Comparison of ENCODE assay signal across 23 mouse cellular contexts in the genomic region with DNA sequence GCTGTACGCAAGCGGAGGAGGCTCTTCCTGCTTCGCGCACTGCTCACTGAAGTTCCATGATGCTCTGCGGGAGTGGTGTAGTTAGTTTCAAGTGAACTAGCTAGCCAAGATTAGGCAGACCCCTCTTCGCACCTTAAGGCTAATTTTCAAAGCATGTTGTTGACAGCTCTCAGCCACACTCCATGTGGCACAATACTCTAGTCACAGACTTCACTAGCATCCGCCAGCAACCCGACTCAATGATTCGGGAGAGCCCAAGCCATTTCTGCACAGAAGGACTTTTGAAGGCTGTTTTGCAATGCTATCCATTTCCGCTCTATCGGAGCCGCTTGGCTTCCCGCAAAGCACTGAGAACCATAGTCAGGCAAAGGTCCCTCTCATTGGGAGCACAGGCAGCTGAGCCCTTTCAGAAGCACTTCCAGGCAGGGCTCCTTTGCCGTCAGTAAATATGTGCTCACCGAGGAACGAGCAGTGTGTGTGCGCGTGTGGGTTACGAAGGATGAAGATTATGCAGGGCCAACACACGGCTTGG. TPM values are rescaled to one million over a fixed set of nuclear protein-coding genes. Genes with fewer than 3 reads are reported as not detected.
DNase-seq lines count a peak whose midpoint lies in the region; ATAC-seq and TF ChIP-seq lines count a peak whose summit lies in the region.
"Had no signal": no experiment of that assay in that cellular context is flagged by ENCODE, and none has a peak within 500 bp of the region (broad histone marks: within the 10 kb centered on the region; RNA-seq: fewer than 3 reads in every experiment).

No protein-coding gene starts in this region.

- no peaks in the 10 kb centered on the region for H3K9me3 ChIP-seq in lung, embryonic 16.5 days (ENCODE audit: control insufficient read depth, low read length)
- H3K9me3 ChIP-seq: forebrain, embryonic 12.5 days; hindbrain, embryonic 15.5 days; intestine, embryonic 15.5 days; limb, embryonic 12.5 days; liver, embryonic 13.5 days had no signal

- DNase-seq in kidney, adult 2 months, result no peak
- DNase-seq in kidney, postnatal 25 days, result no peak
- peak; percentile 26 to 54 for DNase-seq in lung, adult 18-20 months
- no peak for DNase-seq in lung, adult 2 months
- DNase-seq in lung, postnatal 4 days, result peak; percentile 33 to 74
- no peak for DNase-seq in heart, postnatal 36 days
- no peak for DNase-seq in layer of hippocampus, adult 8-10 months (ENCODE audit: low spot score in 2 of 2)
- DNase-seq: adrenal gland, postnatal 25 days; cerebellum, adult 9-11 months; gastrocnemius, adult 2 months; liver, embryonic 13.5 days had no signal

- no peaks in the 10 kb centered on the region for H3K27me3 ChIP-seq in kidney, adult 2 months (replicated peaks; ENCODE audit: control insufficient read depth, insufficient read depth, low read length)
- no peaks in the 10 kb centered on the region for H3K27me3 ChIP-seq in lung, embryonic 16.5 days (ENCODE audit: control insufficient read depth, insufficient read depth, low read depth, low read length)
- H3K27me3 ChIP-seq: hindbrain, embryonic 15.5 days; intestine, embryonic 15.5 days; limb, embryonic 12.5 days had no signal

- H3K9ac ChIP-seq in lung, embryonic 16.5 days (ENCODE audit: low read length), result no peak overlapping the region
- H3K9ac ChIP-seq: forebrain, embryonic 12.5 days; hindbrain, embryonic 15.5 days; intestine, embryonic 15.5 days; limb, embryonic 12.5 days; liver, embryonic 13.5 days had no signal

- intact Hi-C loops in heart, postnatal 36 days (cut with DNase I), result no loop called here

- peaks cover 19% of the 10 kb centered on the region for H3K4me1 ChIP-seq in kidney, adult 2 months (ENCODE audit: control insufficient read depth, insufficient read depth, low read length)
- peaks cover 10% of the 10 kb centered on the region; the same call in 1 of the 2 replicates for H3K4me1 ChIP-seq in lung, adult 2 months (ENCODE audit: control insufficient read depth, insufficient read depth, low read length)
- peaks cover 32% of the 10 kb centered on the region for H3K4me1 ChIP-seq in lung, embryonic 16.5 days (replicated peaks; ENCODE audit: control insufficient read depth, insufficient read depth, low read length)

- TF ChIP-seq POLR2A in kidney, adult 2 months (IDR thresholded peaks at IDR 0.05; ENCODE audit: low read depth, low read length), result no peak
- no peak for TF ChIP-seq POLR2A in lung, adult 2 months (IDR thresholded peaks at IDR 0.05; ENCODE audit: borderline replicate concordance, extremely low read depth, low read depth, low read length)

- H3K4me3 ChIP-seq in kidney, adult 2 months (ENCODE audit: insufficient read depth, low read depth, low read length), result no peak overlapping the region
- H3K4me3 ChIP-seq in lung, adult 2 months (replicated peaks; ENCODE audit: extremely low read depth, low read depth, low read length), result no peak overlapping the region
- no peak overlapping the region for H3K4me3 ChIP-seq in lung, embryonic 16.5 days (ENCODE audit: low read length)
- H3K4me3 ChIP-seq: forebrain, embryonic 12.5 days; gastrocnemius, adult 2 months; hindbrain, embryonic 15.5 days; intestine, embryonic 15.5 days; limb, embryonic 12.5 days; liver, embryonic 13.5 days had no signal

- H3K27ac ChIP-seq in kidney, adult 2 months (ENCODE audit: insufficient read depth, low read depth, low read length), result peak overlapping the region; percentile 88; the same call in 1 of the 2 replicates
- H3K27ac ChIP-seq in lung, embryonic 16.5 days (ENCODE audit: low read length), result peak overlapping the region; percentile 73
- H3K27ac ChIP-seq: forebrain, embryonic 12.5 days; gastrocnemius, adult 2 months; hindbrain, embryonic 15.5 days; limb, embryonic 12.5 days; liver, embryonic 13.5 days had no signal

- H3K4me2 ChIP-seq in lung, embryonic 16.5 days (ENCODE audit: low read depth, low read length), result no peak overlapping the region
- H3K4me2 ChIP-seq: forebrain, embryonic 12.5 days; hindbrain, embryonic 15.5 days; limb, embryonic 12.5 days; liver, embryonic 13.5 days; midbrain, embryonic 11.5 days had no signal

- TF ChIP-seq CTCF in kidney, adult 2 months (conservative IDR thresholded peaks at IDR 0.05; ENCODE audit: insufficient read depth, insufficient read length, low read depth, low read length), result no peak
- no peak for TF ChIP-seq CTCF in lung, adult 2 months (IDR thresholded peaks at IDR 0.05; ENCODE audit: insufficient read depth, low read length)

- WGBS in kidney, adult 2 months, result 84% methylated on average over 20 of the region's 20 CpGs
- 77% methylated on average over 20 of the region's 20 CpGs for WGBS in lung, adult 2 months
- WGBS in lung, embryonic 16.5 days, result 66% methylated on average over 20 of the region's 20 CpGs

- ATAC-seq in lung, embryonic 16.5 days (ENCODE audit: low read depth), result peak; percentile 49

- no peaks in the 10 kb centered on the region for H3K36me3 ChIP-seq in kidney, adult 2 months (ENCODE audit: control insufficient read depth, insufficient read depth, low read length)
- H3K36me3 ChIP-seq in lung, embryonic 16.5 days (ENCODE audit: control insufficient read depth, insufficient read depth, low read length), result no peaks in the 10 kb centered on the region
- H3K36me3 ChIP-seq: forebrain, embryonic 12.5 days; hindbrain, embryonic 15.5 days; intestine, embryonic 15.5 days; limb, embryonic 12.5 days; liver, embryonic 13.5 days had no signal

RNA-seq across cellular contexts. Expression of gene Glrp1, which starts 33.2 kb away (rescaled TPM):
- polyA plus RNA-seq in kidney, adult 2 months (2012; rRNA removed), result not detected in 2 replicates
- polyA plus RNA-seq in lung, adult 2 months (2012; rRNA removed), result 0.11 TPM in 1 of 2 replicates, not detected in the other
- polyA plus RNA-seq in lung, embryonic 16.5 days (2015; fragmentation: Nextera tagmentation; extraction: Ambion mirVana), result 0.21 and 0.28 TPM in 2 replicates
- total RNA-seq in heart, postnatal 36 days (2021), result not detected
- under 1 TPM in 2 of 4 experiments, not detected in 2; 0.32 to 0.43 TPM for total RNA-seq in layer of hippocampus, adult 8-10 months (2022)
- total RNA-seq: adrenal gland, postnatal 25 days; gastrocnemius, adult 2 months; gastrocnemius, postnatal 4 days; layer of hippocampus, postnatal 25 days; neutrophil, adult 5-6 weeks had no signal
- polyA plus RNA-seq: embryonic facial prominence, embryonic 11.5 days; forebrain, embryonic 12.5 days; hindbrain, embryonic 15.5 days; intestine, embryonic 15.5 days; limb, embryonic 12.5 days; midbrain, embryonic 11.5 days; small intestine, adult 2 months; urinary bladder, adult 2 months had no signal

Comparison
In these comparisons a context has a peak if more than half of its experiments do, and no peak if none do; other contexts are left out.
1. DNase-seq: peak in lung, adult 18-20 months (2 of 2) and lung, postnatal 4 days (2 of 2); none in kidney, adult 2 months (single experiment), kidney, postnatal 25 days (0 of 2), lung, adult 2 months (single experiment), heart, postnatal 36 days (0 of 2) and layer of hippocampus, adult 8-10 months (0 of 2).